Mouse (Mus musculus) midbrain, postnatal 0 days (tissue): ENCODE measurements at regions not wholly inside any gene's neighbourhood (a gene's known extent, or its start where the extent isn't known, plus 50 kb on each side); places are given as distances from the start of the nearest gene placed in this dataset.
A peak's percentile ranks its signal among the peaks of the same experiment; 100 is the strongest.

Experiments used
- ATAC-seq: fragments of 200-750 bp; cut with Nextera tagmentation; 2 replicates; pipeline ENCODE4 v1.8.0; 2017; ENCODE audit warnings: moderate number of reproducible peaks, mild to moderate bottlenecking, moderate TSS enrichment, moderate library complexity; ENCODE audit not compliant: low FRiP score
- DNase-seq: peaks from one replicate; pipeline ENCODE4 v3.0.0-alpha.2; 2015; ENCODE audit warnings: low spot score
- H3K27ac ChIP-seq: fragments of 300-500 bp; sonication (generic); 2 replicates; pipeline ENCODE4 v1.5.1; 2014; ENCODE audit warnings: low read depth, mild to moderate bottlenecking, low read length, mixed read lengths
- H3K27me3 ChIP-seq: fragments of 300-500 bp; sonication (generic); 2 replicates; pipeline ENCODE4 v1.6.1; 2014; ENCODE audit warnings: low read length, control low read depth, mixed read lengths; ENCODE audit not compliant: insufficient read depth
- H3K36me3 ChIP-seq: fragments of 300-500 bp; sonication (generic); 2 replicates; pipeline ENCODE4 v1.6.1; 2014; ENCODE audit warnings: low read length, control low read depth, mixed read lengths; ENCODE audit not compliant: insufficient read depth
- H3K4me1 ChIP-seq: fragments of 300-500 bp; sonication (generic); 2 replicates; pipeline ENCODE4 v1.6.1; 2014; ENCODE audit warnings: mild to moderate bottlenecking, control low read depth, antibody characterized with exemption, low read length, mixed read lengths; ENCODE audit not compliant: insufficient read depth
- H3K4me2 ChIP-seq: fragments of 300-500 bp; sonication (generic); 2 replicates; pipeline ENCODE4 v1.6.1; 2014; ENCODE audit warnings: low read depth, mild to moderate bottlenecking, low read length, mixed read lengths; ENCODE audit not compliant: poor library complexity, severe bottlenecking
- H3K4me3 ChIP-seq: fragments of 300-500 bp; sonication (generic); 2 replicates; pipeline ENCODE4 v1.5.1; 2014; ENCODE audit warnings: low read depth, mild to moderate bottlenecking, low read length, moderate library complexity
- H3K9ac ChIP-seq: fragments of 300-500 bp; sonication (generic); replicated peaks from 2 replicates; pipeline ENCODE4 v1.6.1; 2014; ENCODE audit warnings: mild to moderate bottlenecking, low read length, moderate library complexity, mixed read lengths; ENCODE audit not compliant: poor library complexity, severe bottlenecking
- H3K9me3 ChIP-seq: fragments of 300-500 bp; sonication (generic); 2 replicates; pipeline ENCODE4 v1.6.1; 2016; ENCODE audit warnings: low read length, control low read depth
- CTCF ChIP-seq: IDR thresholded peaks from 2 replicates; pipeline ENCODE4 v1.5.1; 2016; ENCODE audit warnings: antibody characterized with exemption, mild to moderate bottlenecking
- WGBS: fragments of 180-500 bp; shearing (Covaris S2); extraction: QIAGEN DNeasy Blood & Tissue Kit; methylation state at CpG from one replicate; pipeline ENCODE4 v1.1.7; 2014; 5-methylcytosine and 5-hydroxymethylcytosine counted together

DNA sequence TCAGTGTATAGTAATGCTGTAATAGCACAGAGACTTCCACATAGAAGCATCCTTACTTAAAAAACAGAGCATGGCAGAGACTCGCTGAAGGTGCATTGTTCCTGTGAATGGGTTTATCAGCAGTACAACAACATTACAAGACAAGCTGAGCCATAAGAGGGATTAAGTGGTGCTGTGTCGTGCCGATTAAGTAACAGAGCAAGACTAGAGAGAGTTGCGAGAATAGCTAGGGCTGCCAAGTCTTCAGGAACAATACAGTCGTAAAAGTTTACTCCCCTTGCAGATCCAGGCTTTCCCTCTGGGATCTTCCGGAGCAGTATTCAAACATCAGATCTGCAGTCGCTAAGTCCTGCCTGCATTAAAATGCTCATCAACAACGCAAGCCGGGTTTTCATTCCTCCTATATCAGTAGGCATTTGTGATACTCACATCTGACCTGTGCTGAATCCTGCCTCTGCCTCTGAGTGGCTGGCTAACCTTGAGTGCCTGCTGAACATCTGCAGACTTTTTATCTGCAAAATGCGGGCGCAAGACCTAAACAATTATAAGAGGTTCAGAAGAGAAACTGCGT, 247.1 kb downstream of the Ttll7 start:
- Histone ChIP-seq H3K9me3 (no peaks in the 10 kb centered on the region), H3K4me1 (peaks cover 8% of the 10 kb centered on the region), H3K4me2 (peak overlapping the region; percentile 20; the same call in 1 of the 2 replicates), H3K36me3 (no peaks in the 10 kb centered on the region), H3K9ac (no peak overlapping the region), H3K27ac (no peak overlapping the region), H3K27me3 (no peaks in the 10 kb centered on the region), H3K4me3 (no peak overlapping the region)
- DNase-seq (no peak), ATAC-seq (no peak)
- TF ChIP-seq CTCF, result no peak
- WGBS, result 26% methylated on average over 12 of the region's 12 CpGs

DNA sequence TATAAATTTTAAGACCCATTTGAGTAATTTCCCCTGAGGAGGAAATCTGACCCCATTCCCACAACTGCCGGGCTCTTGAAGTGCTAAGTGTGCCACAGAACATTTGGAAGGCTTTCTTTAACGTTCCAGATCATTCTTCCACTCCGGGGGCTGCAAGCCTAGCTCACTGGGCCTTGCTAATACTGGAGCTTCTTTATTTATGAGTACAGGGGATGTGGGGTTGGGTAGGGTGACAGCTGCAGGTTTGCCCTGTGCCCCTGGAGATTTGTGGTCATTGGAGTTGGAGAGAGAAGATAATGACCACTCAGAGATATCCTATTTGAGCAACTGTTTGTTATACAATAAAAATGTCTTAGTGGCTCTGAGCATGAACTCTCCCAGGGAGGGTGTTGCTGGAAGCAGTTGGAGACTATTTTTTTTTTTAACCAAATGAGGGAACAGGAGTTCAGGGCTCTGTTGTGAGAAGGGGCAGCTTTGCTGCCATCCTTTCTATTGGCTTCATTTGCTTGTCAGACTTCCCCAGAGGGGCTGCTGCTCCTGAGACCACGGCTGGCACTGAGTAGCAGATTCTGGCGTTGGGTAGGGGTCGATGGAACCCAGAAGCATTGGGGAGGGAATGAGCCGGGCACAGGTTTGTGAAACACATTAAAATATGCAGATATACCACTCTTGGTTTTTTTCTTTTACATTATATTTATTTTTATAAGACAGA, 249.0 kb downstream of the Ttll7 start:
- Histone ChIP-seq H3K4me1 (peaks cover 8% of the 10 kb centered on the region), H3K4me2 (no peak overlapping the region), H3K27me3 (no peaks in the 10 kb centered on the region), H3K9me3 (no peaks in the 10 kb centered on the region), H3K9ac (no peak overlapping the region), H3K4me3 (no peak overlapping the region), H3K27ac (no peak overlapping the region), H3K36me3 (no peaks in the 10 kb centered on the region)
- 35% methylated on average over 7 of the region's 7 CpGs for WGBS
- no peak for DNase-seq
- no peak for ATAC-seq
- TF ChIP-seq CTCF, result no peak

DNA sequence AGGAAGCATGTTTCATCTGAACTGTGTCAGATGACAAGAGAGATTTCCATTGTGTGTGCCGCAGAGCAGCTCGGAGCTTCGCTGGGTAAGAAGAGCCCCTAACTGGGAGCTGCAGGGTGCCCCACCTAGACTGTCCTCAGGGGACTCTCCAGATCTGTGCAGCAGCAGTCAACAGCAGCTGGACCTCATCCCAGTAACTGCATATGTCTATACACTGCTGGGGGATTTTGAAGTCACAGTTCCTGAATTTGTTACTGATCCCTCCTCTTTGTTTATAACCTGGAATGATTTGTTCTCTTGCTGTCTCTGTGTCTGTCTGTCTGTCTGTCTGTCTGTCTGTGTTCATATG, 249.6 kb downstream of the Ttll7 start:
- DNase-seq (no peak), ATAC-seq (no peak)
- H3K9me3 ChIP-seq, result no peaks in the 10 kb centered on the region
- H3K27me3 ChIP-seq, result no peaks in the 10 kb centered on the region
- peaks cover 8% of the 10 kb centered on the region for H3K4me1 ChIP-seq
- TF ChIP-seq CTCF, result no peak
- no peaks in the 10 kb centered on the region for H3K36me3 ChIP-seq
- 17% methylated on average over 3 of the region's 3 CpGs for WGBS
- no peak overlapping the region for H3K9ac ChIP-seq
- H3K4me2 ChIP-seq, result no peak overlapping the region; the same call in 1 of the 2 replicates
- no peak overlapping the region for H3K4me3 ChIP-seq
- H3K27ac ChIP-seq, result no peak overlapping the region

DNA sequence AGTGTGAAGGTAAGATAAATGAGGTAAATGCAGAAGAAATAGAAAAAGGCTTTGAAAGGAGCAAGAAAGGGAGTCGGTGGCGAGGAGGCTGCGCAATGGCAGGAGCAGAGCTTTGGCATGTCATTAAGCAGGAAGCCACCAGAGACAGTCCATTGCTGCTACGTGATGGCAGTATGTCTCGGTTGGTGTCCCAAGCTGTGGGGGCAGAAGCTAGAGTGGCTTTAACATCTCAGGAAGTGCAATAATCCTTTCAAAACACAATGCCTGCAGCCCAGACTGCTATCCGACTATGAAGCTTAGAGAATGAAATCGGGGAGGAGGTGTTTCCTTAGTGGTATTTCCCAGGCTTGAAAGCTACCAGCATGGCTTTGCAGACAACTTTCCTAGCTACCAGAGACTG, 251.3 kb downstream of the Ttll7 start:
- Histone ChIP-seq H3K4me1 (peaks cover 8% of the 10 kb centered on the region), H3K36me3 (no peaks in the 10 kb centered on the region), H3K9ac (no peak overlapping the region), H3K27me3 (no peaks in the 10 kb centered on the region), H3K4me3 (no peak overlapping the region), H3K4me2 (peak overlapping the region; percentile 26), H3K9me3 (no peaks in the 10 kb centered on the region), H3K27ac (no peak overlapping the region)
- 17% methylated on average over 7 of the region's 7 CpGs for WGBS
- 0 out of 2 replicates have a peak, but pooled peaks have one; percentile 14 for TF ChIP-seq CTCF
- no peak for ATAC-seq
- DNase-seq, result peak; percentile 46

DNA sequence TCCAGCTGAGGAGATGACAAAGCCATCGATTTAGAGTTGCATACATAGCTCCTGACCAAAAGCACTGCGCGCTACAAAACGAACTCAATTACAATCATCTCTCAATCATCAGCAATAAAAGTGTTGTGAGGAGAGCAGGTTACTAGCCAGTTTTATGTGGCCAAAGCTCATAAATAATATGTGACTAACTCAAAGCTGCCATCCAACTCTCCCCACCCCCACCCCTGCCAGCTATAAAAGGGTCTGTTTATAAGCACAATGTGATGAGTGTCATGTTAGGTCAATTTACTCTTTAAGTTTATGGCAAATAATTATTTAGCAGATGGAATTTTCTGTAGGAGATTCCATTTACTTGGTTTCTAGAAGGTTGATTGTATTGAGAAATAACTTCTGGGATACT, 265.4 kb downstream of the Ttll7 start:
- Histone ChIP-seq H3K27me3 (no peaks in the 10 kb centered on the region), H3K9ac (no peak overlapping the region), H3K9me3 (no peaks in the 10 kb centered on the region), H3K4me1 (no peaks in the 10 kb centered on the region), H3K36me3 (no peaks in the 10 kb centered on the region), H3K4me3 (no peak overlapping the region), H3K27ac (no peak overlapping the region), H3K4me2 (no peak overlapping the region)
- TF ChIP-seq CTCF, result no peak
- WGBS, result 93% methylated on average over 4 of the region's 4 CpGs
- no peak for DNase-seq
- no peak for ATAC-seq

DNA sequence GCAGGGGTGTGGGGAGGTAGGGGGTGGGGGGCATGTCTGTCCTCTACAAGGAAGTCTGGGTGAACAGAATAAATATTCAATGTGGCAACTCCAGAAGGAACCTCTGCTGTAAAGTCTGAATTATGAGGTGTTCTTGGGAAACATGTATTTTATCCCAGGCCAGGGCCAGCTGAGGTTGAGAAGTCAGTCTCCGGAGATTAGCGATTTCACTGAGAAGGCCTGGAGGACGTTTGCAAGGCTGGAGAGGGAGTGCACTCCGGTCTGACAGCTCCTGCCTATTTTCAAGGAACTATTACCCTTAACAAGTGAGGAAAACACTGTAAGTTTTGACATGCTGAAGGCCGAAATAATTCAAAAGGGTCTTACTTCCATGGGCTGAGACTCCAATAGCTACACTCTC, 265.9 kb downstream of the Ttll7 start:
- H3K27ac ChIP-seq, result no peak overlapping the region
- H3K27me3 ChIP-seq, result no peaks in the 10 kb centered on the region
- no peaks in the 10 kb centered on the region for H3K4me1 ChIP-seq
- ATAC-seq (no peak), DNase-seq (no peak)
- no peak overlapping the region for H3K4me3 ChIP-seq
- H3K36me3 ChIP-seq, result no peaks in the 10 kb centered on the region
- 81% methylated on average over 5 of the region's 5 CpGs for WGBS
- H3K4me2 ChIP-seq, result no peak overlapping the region
- TF ChIP-seq CTCF, result no peak
- no peak overlapping the region for H3K9ac ChIP-seq
- H3K9me3 ChIP-seq, result no peaks in the 10 kb centered on the region
